Comparison of ENCODE assay signal across 23 mouse cellular contexts in genomic region chr8:54089204-54089603, GRCm38 (mm10). TPM values are rescaled to one million over a fixed set of nuclear protein-coding genes. Genes with fewer than 3 reads are reported as not detected.
DNase-seq lines count a peak whose midpoint lies in the region; ATAC-seq and TF ChIP-seq lines count a peak whose summit lies in the region.
"Had no signal": no experiment of that assay in that cellular context is flagged by ENCODE, and none has a peak within 500 bp of the region (broad histone marks: within the 10 kb centered on the region; RNA-seq: fewer than 3 reads in every experiment).

No protein-coding gene starts in this region.

- no peak overlapping the region for H3K9ac ChIP-seq in heart, embryonic 13.5 days
- H3K9ac ChIP-seq in heart, postnatal 0 days (replicated peaks; ENCODE audit: low read depth, low read length) = no peak overlapping the region
- H3K9ac ChIP-seq in lung, embryonic 14.5 days = no peak overlapping the region
- H3K9ac ChIP-seq: embryonic facial prominence, embryonic 13.5 days; embryonic facial prominence, embryonic 15.5 days; forebrain, embryonic 12.5 days had no signal

- peak overlapping the region; percentile 32; the same call in 1 of the 2 replicates for H3K27ac ChIP-seq in heart, embryonic 13.5 days (replicated peaks)
- 0 out of 2 replicates have a peak overlapping the region, but pooled peaks have one; percentile 20 for H3K27ac ChIP-seq in heart, postnatal 0 days (ENCODE audit: low read depth)
- H3K27ac ChIP-seq in lung, embryonic 14.5 days (ENCODE audit: low read depth) = peak overlapping the region; percentile 30; the same call in 1 of the 2 replicates
- H3K27ac ChIP-seq: embryonic facial prominence, embryonic 13.5 days; embryonic facial prominence, embryonic 15.5 days; forebrain, embryonic 10.5 days; forebrain, embryonic 12.5 days had no signal

- H3K4me3 ChIP-seq in heart, embryonic 13.5 days = no peak overlapping the region
- H3K4me3 ChIP-seq in heart, postnatal 0 days (ENCODE audit: low read depth, low read length) = no peak overlapping the region
- H3K4me3 ChIP-seq in lung, embryonic 14.5 days (ENCODE audit: low read depth, low read length) = no peak overlapping the region
- H3K4me3 ChIP-seq: embryonic facial prominence, embryonic 13.5 days; embryonic facial prominence, embryonic 15.5 days; erythroblast, embryonic 14.5 days; forebrain, embryonic 10.5 days; forebrain, embryonic 12.5 days had no signal

- H3K27me3 ChIP-seq in heart, embryonic 13.5 days (replicated peaks) = no peaks in the 10 kb centered on the region
- H3K27me3 ChIP-seq in heart, postnatal 0 days (ENCODE audit: control insufficient read depth, insufficient read depth, low read length) = no peaks in the 10 kb centered on the region
- no peaks in the 10 kb centered on the region for H3K27me3 ChIP-seq in lung, embryonic 14.5 days (ENCODE audit: insufficient read depth, low read length)
- H3K27me3 ChIP-seq: embryonic facial prominence, embryonic 13.5 days; embryonic facial prominence, embryonic 15.5 days; forebrain, embryonic 12.5 days had no signal

- peaks cover 17% of the 10 kb centered on the region for H3K4me1 ChIP-seq in heart, embryonic 13.5 days
- H3K4me1 ChIP-seq in heart, postnatal 0 days (ENCODE audit: control insufficient read depth, insufficient read depth) = no peaks in the 10 kb centered on the region
- no peaks in the 10 kb centered on the region for H3K4me1 ChIP-seq in lung, embryonic 14.5 days (ENCODE audit: insufficient read depth)
- H3K4me1 ChIP-seq: embryonic facial prominence, embryonic 13.5 days; embryonic facial prominence, embryonic 15.5 days; forebrain, embryonic 10.5 days; forebrain, embryonic 12.5 days had no signal

- no peak for ATAC-seq in heart, embryonic 13.5 days (ENCODE audit: extremely low read depth, insufficient number of reproducible peaks, low FRiP score, low TSS enrichment)
- ATAC-seq in heart, postnatal 0 days (ENCODE audit: insufficient read depth, low read depth) = no peak
- peak; percentile 70; the same call in 1 of the 2 replicates for ATAC-seq in lung, embryonic 14.5 days (ENCODE audit: insufficient read depth)
- ATAC-seq: forebrain, embryonic 14.5 days had no signal

- no peak overlapping the region for H3K4me2 ChIP-seq in heart, embryonic 13.5 days
- H3K4me2 ChIP-seq in heart, postnatal 0 days (ENCODE audit: low read depth, low read length) = no peak overlapping the region
- H3K4me2 ChIP-seq in lung, embryonic 14.5 days = no peak overlapping the region
- H3K4me2 ChIP-seq: embryonic facial prominence, embryonic 13.5 days; embryonic facial prominence, embryonic 15.5 days; forebrain, embryonic 12.5 days had no signal

- no peaks in the 10 kb centered on the region for H3K9me3 ChIP-seq in heart, embryonic 13.5 days
- H3K9me3 ChIP-seq in heart, postnatal 0 days (replicated peaks; ENCODE audit: control insufficient read depth, low read length) = no peaks in the 10 kb centered on the region
- no peaks in the 10 kb centered on the region for H3K9me3 ChIP-seq in lung, embryonic 14.5 days (ENCODE audit: low read depth, low read length)
- H3K9me3 ChIP-seq: embryonic facial prominence, embryonic 13.5 days; embryonic facial prominence, embryonic 15.5 days; forebrain, embryonic 10.5 days; forebrain, embryonic 12.5 days had no signal

- intact Hi-C loops in heart, postnatal 36 days (cut with DNase I) = no loop called here

- no peaks in the 10 kb centered on the region for H3K36me3 ChIP-seq in heart, embryonic 13.5 days
- H3K36me3 ChIP-seq in heart, postnatal 0 days (replicated peaks; ENCODE audit: control insufficient read depth, insufficient read depth, low read length) = no peaks in the 10 kb centered on the region
- no peaks in the 10 kb centered on the region for H3K36me3 ChIP-seq in lung, embryonic 14.5 days (ENCODE audit: insufficient read depth)
- H3K36me3 ChIP-seq: embryonic facial prominence, embryonic 13.5 days; embryonic facial prominence, embryonic 15.5 days; forebrain, embryonic 10.5 days; forebrain, embryonic 12.5 days had no signal

- TF ChIP-seq EP300 in heart, postnatal 0 days (IDR thresholded peaks at IDR 0.05; ENCODE audit: low read depth) = no peak

- no peak for TF ChIP-seq CTCF in heart, postnatal 0 days (IDR thresholded peaks at IDR 0.05; ENCODE audit: low read depth)
- no peak for TF ChIP-seq CTCF in lung, embryonic 14.5 days (IDR thresholded peaks at IDR 0.05; ENCODE audit: low read depth)

- DNase-seq in heart, postnatal 36 days = no peak
- no peak for DNase-seq in heart, postnatal 0 days (ENCODE audit: low spot score)
- no peak for DNase-seq in heart, adult 8-10 months (ENCODE audit: low spot score)
- peak; percentile 36 for DNase-seq in lung, embryonic 14.5 days
- DNase-seq in lung, postnatal 25 days (ENCODE audit: low spot score) = no peak
- DNase-seq: adrenal gland, adult 2 months; adrenal gland, postnatal 10 days; adrenal gland, postnatal 25 days; cerebellum, adult 11 months; cerebellum, adult 18-20 months; cerebellum, adult 8-10 months; cerebellum, adult 9-11 months; cerebellum, postnatal 14 days; cerebellum, postnatal 36 days; embryo, embryonic 11 days had no signal

- WGBS in heart, embryonic 13.5 days = 37% methylated on average over 4 of the region's 4 CpGs
- WGBS in heart, postnatal 0 days = 32% methylated on average over 4 of the region's 4 CpGs
- WGBS in lung, embryonic 14.5 days = 19% methylated on average over 4 of the region's 4 CpGs

RNA-seq across cellular contexts. Expression of gene Vegfc, which starts 11.8 kb away (rescaled TPM):
- polyA plus RNA-seq in heart, embryonic 13.5 days (2015; fragmentation: Nextera tagmentation; extraction: Ambion mirVana) = 9.7 and 12.9 TPM in 2 replicates
- total RNA-seq in heart, postnatal 36 days (2021) = 1 to 10 TPM; 6.6 to 8.4 TPM
- 10.5 and 13.8 TPM in 2 replicates for total RNA-seq in heart, postnatal 0 days (2014; rRNA removed; ENCODE audit: low replicate concordance)
- 7.0 and 7.6 TPM in 2 replicates for polyA plus RNA-seq in heart, postnatal 0 days (2015; fragmentation: Nextera tagmentation; extraction: Ambion mirVana)
- 1 to 10 TPM; 4.8 to 7.5 (median 5.2) TPM for total RNA-seq in heart, adult 8-10 months (2022)
- polyA plus RNA-seq in lung, embryonic 14.5 days (2014; fragmentation: Nextera tagmentation; extraction: Ambion mirVana) = 14.5 and 14.8 TPM in 2 replicates
- total RNA-seq: MEL had no signal
- polyA plus RNA-seq: erythroblast, embryonic 14.5 days had no signal
